Mouse (Mus musculus): Measurements from ENCODE around the gene Dtymk. TPM values are rescaled to one million over a fixed set of nuclear protein-coding genes. Genes with fewer than 3 reads are reported as not detected.

Dtymk gene
- polyA plus RNA-seq, 1 experiment from 2014 or later = 231 TPM

Other genes starting within 250 kb of the Dtymk start
- gene Stk25, start 143.3 kb downstream of the Dtymk start, polyA plus RNA-seq (2015; fragmentation: Nextera tagmentation; extraction: Ambion mirVana) = 176 and 183 TPM in 2 replicates
- 65.9 and 68.1 TPM in 2 replicates for gene Bok, start 116.3 kb downstream of the Dtymk start, polyA plus RNA-seq (2015; fragmentation: Nextera tagmentation; extraction: Ambion mirVana)
- gene Atg4b, start 50.4 kb downstream of the Dtymk start, polyA plus RNA-seq (2015; fragmentation: Nextera tagmentation; extraction: Ambion mirVana) = 72.1 and 80.3 TPM in 2 replicates
- gene Thap4, start 47.1 kb downstream of the Dtymk start, polyA plus RNA-seq (2015; fragmentation: Nextera tagmentation; extraction: Ambion mirVana) = 47.2 and 49.7 TPM in 2 replicates
- gene Ing5, start 2.0 kb upstream of the Dtymk start, polyA plus RNA-seq (2015; fragmentation: Nextera tagmentation; extraction: Ambion mirVana) = 20.1 and 21.1 TPM in 2 replicates
- gene D2hgdh, start 23.0 kb upstream of the Dtymk start, polyA plus RNA-seq (2015; fragmentation: Nextera tagmentation; extraction: Ambion mirVana) = 15.4 and 17.2 TPM in 2 replicates
- gene Gal3st2, start 59.4 kb upstream of the Dtymk start, polyA plus RNA-seq (2015; fragmentation: Nextera tagmentation; extraction: Ambion mirVana) = 0.11 and 0.16 TPM in 2 replicates
- not detected in 2 replicates for gene Gal3st2b, start 116.4 kb upstream of the Dtymk start, polyA plus RNA-seq (2015; fragmentation: Nextera tagmentation; extraction: Ambion mirVana)
- gene Gal3st2c, start 188.6 kb upstream of the Dtymk start, polyA plus RNA-seq (2015; fragmentation: Nextera tagmentation; extraction: Ambion mirVana) = not detected in 2 replicates
- gene Neu4, start 218.5 kb upstream of the Dtymk start, polyA plus RNA-seq (2015; fragmentation: Nextera tagmentation; extraction: Ambion mirVana) = not detected in 2 replicates